Mouse (Mus musculus) lung, adult 2 months (tissue): ENCODE results near the gene Pde10a.

Experiments
- CTCF ChIP-seq: fragments of 200-500 bp; IDR thresholded peaks from 2 replicates; pipeline ENCODE4 v1.5.1; 2011; ENCODE audit warnings: mild to moderate bottlenecking, low read length, control low read depth; ENCODE audit not compliant: insufficient read depth
- POLR2A ChIP-seq: fragments of 200-500 bp; IDR thresholded peaks from 2 replicates; pipeline ENCODE4 v1.6.1; 2011; ENCODE audit warnings: low read depth, mild to moderate bottlenecking, control low read depth, low read length, borderline replicate concordance; ENCODE audit errors: extremely low read depth

DNA sequence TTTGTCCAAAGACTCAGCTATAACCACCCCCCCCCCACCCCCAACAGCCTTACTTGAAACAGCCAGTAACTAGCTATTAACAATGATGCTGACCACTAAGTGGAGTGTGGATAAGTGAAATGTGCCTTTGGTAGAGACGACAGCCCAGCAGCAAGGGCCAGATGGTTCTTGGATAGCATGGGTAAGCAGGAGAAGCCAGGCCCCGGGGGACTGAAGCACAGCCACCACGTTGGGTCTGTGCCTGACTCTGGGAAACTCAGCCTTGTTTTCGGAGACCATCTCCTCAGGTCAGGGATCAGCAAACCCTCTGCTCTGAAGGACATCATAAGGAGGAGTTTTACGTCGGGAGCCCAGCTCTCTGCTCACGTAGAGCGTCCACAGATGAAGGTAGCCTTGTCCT lies 427.8 kb downstream of the Pde10a start:
- TF ChIP-seq CTCF (no peak), POLR2A (no peak)
